In genomic region chr6:6088151-6088550, GRCm38 (mm10) we compare ENCODE assay signal across 9 mouse cellular contexts.
DNase-seq lines count a peak whose midpoint lies in the region; ATAC-seq and TF ChIP-seq lines count a peak whose summit lies in the region.
"Had no signal": no experiment of that assay in that cellular context is flagged by ENCODE, and none has a peak within 500 bp of the region (broad histone marks: within the 10 kb centered on the region; RNA-seq: fewer than 3 reads in every experiment).

No protein-coding gene starts in this region.

- H3K9me3 ChIP-seq in heart, embryonic 12.5 days (replicated peaks), result no peaks in the 10 kb centered on the region
- H3K9me3 ChIP-seq in lung, postnatal 0 days (ENCODE audit: low read length), result no peaks in the 10 kb centered on the region
- H3K9me3 ChIP-seq: stomach, embryonic 15.5 days had no signal

- H3K27ac ChIP-seq in heart, embryonic 12.5 days (ENCODE audit: poor library complexity, severe bottlenecking), result no peak overlapping the region
- H3K27ac ChIP-seq in lung, postnatal 0 days (ENCODE audit: low read length), result no peak overlapping the region
- H3K27ac ChIP-seq: stomach, embryonic 15.5 days had no signal

- 61% methylated on average over 4 of the region's 4 CpGs for WGBS in heart, embryonic 12.5 days
- 32% methylated on average over 4 of the region's 4 CpGs for WGBS in lung, postnatal 0 days

- peak; percentile 92 for DNase-seq in heart, adult 11 months
- DNase-seq in cerebellum, adult 9-11 months, result peak; percentile 77
- DNase-seq in heart, postnatal 4 days, result peak; percentile 81
- peak; percentile 42 for DNase-seq in lung, postnatal 0 days (ENCODE audit: low spot score)
- no peak for DNase-seq in ovary, postnatal 14 days (ENCODE audit: low spot score)
- no peak for DNase-seq in neural tube, embryonic 10.5 days (ENCODE audit: extremely low spot score, low spot score)
- no peak for DNase-seq in urinary bladder, postnatal 25 days (ENCODE audit: low spot score)

- peaks cover 15% of the 10 kb centered on the region for H3K36me3 ChIP-seq in heart, embryonic 12.5 days
- no peaks in the 10 kb centered on the region for H3K36me3 ChIP-seq in lung, postnatal 0 days (ENCODE audit: insufficient read depth, low read length)
- H3K36me3 ChIP-seq: stomach, embryonic 15.5 days had no signal

- no peak for TF ChIP-seq CTCF in lung, postnatal 0 days (IDR thresholded peaks at IDR 0.05)

- no peak overlapping the region for H3K4me3 ChIP-seq in heart, embryonic 12.5 days
- H3K4me3 ChIP-seq in lung, postnatal 0 days (ENCODE audit: low read depth, low read length), result no peak overlapping the region
- H3K4me3 ChIP-seq: stomach, embryonic 15.5 days had no signal

- H3K4me2 ChIP-seq in heart, embryonic 12.5 days, result no peak overlapping the region
- no peak overlapping the region for H3K4me2 ChIP-seq in lung, postnatal 0 days (replicated peaks; ENCODE audit: low read depth, low read length)
- H3K4me2 ChIP-seq: stomach, embryonic 15.5 days had no signal

- no peaks in the 10 kb centered on the region for H3K4me1 ChIP-seq in heart, embryonic 12.5 days (replicated peaks)
- H3K4me1 ChIP-seq in lung, postnatal 0 days (ENCODE audit: insufficient read depth, low read depth, low read length), result no peaks in the 10 kb centered on the region
- H3K4me1 ChIP-seq: stomach, embryonic 15.5 days had no signal

- no peak for ATAC-seq in heart, embryonic 12.5 days (ENCODE audit: insufficient number of reproducible peaks, low FRiP score)
- ATAC-seq in lung, postnatal 0 days, result peak; percentile 40; the same call in 1 of the 2 replicates

- H3K9ac ChIP-seq in heart, embryonic 12.5 days, result no peak overlapping the region
- H3K9ac ChIP-seq in lung, postnatal 0 days (replicated peaks; ENCODE audit: low read depth), result no peak overlapping the region
- H3K9ac ChIP-seq: stomach, embryonic 15.5 days had no signal

- no peak for TF ChIP-seq EP300 in lung, postnatal 0 days (IDR thresholded peaks at IDR 0.05)

- H3K27me3 ChIP-seq in heart, embryonic 12.5 days (replicated peaks), result no peaks in the 10 kb centered on the region
- no peaks in the 10 kb centered on the region for H3K27me3 ChIP-seq in lung, postnatal 0 days (replicated peaks; ENCODE audit: insufficient read depth, low read length)
- H3K27me3 ChIP-seq: stomach, embryonic 15.5 days had no signal

Comparison
In these comparisons a context has a peak if more than half of its experiments do, and no peak if none do; other contexts are left out.
1. DNase-seq: peak in heart, adult 11 months (single experiment), cerebellum, adult 9-11 months (single experiment), heart, postnatal 4 days (single experiment) and lung, postnatal 0 days (single experiment); none in ovary, postnatal 14 days (single experiment), neural tube, embryonic 10.5 days (single experiment) and urinary bladder, postnatal 25 days (single experiment).